Mouse (Mus musculus) cortical plate, adult 2 months (tissue): ENCODE results near the gene Cebpz.

Source experiments
- CTCF ChIP-seq: fragments of 200-500 bp; IDR thresholded peaks from 2 replicates; pipeline ENCODE4 v1.5.1; 2011; ENCODE audit warnings: mild to moderate bottlenecking, control low read depth, low read length; ENCODE audit not compliant: insufficient read depth; ENCODE audit errors: extremely low read depth
- POLR2A ChIP-seq: fragments of 200-500 bp; IDR thresholded peaks from 2 replicates; pipeline ENCODE4 v1.6.1; 2011; ENCODE audit warnings: mild to moderate bottlenecking, low read length, control low read depth; ENCODE audit not compliant: insufficient read depth; ENCODE audit errors: extremely low read depth

DNA sequence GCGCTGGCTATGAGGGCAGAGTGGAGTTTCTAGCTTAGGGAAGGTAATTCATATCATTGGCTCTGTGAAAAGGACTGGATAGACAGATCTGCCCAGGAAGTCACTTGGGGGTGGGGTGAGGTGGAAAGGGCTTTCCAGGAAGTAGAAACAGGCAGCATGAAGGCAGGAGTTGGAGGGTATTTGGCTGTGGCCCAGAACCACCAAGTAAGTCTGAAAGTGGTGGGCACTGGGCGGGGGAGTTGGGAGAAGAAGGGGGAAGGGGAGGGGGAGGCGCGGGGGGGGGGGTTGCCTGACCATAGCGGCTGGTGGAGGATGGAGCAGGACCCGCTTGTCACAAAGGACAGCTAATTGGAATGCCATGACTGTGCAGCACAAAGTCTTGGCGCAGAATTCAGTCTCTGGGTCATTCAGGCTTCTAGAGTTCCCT, 55.0 kb downstream of the Cebpz start:
- TF ChIP-seq CTCF (no peak), POLR2A (no peak)
